Mouse (Mus musculus) MEL (cell line): ENCODE results near the gene Exoc4. TPM values are rescaled to one million over a fixed set of nuclear protein-coding genes. Genes with fewer than 3 reads are reported as not detected.

ENCODE experiments used
- DNase-seq: peaks from one replicate; pipeline ENCODE4 v3.0.0; 2011; ENCODE audit warnings: low read depth, low spot score
- H3K27ac ChIP-seq: 2 replicates; pipeline ENCODE4 v1.5.1; 2012; ENCODE audit warnings: low read depth, mild to moderate bottlenecking, control low read depth, low read length, moderate library complexity; ENCODE audit not compliant: control insufficient read depth
- H3K27me3 ChIP-seq, 2 experiments: fragments of 150-350 bp in 1 of 2; sonication (generic) in 1 of 2; 2 replicates each; pipeline ENCODE4 v1.6.1; 2012; ENCODE audit warnings: low read length in 2 of 2, mild to moderate bottlenecking in 2 of 2, improper control_type of control experiment in 1 of 2, moderate library complexity in 1 of 2; ENCODE audit not compliant: insufficient read depth in 2 of 2, control insufficient read depth in 1 of 2
- H3K36me3 ChIP-seq, 2 experiments: 2 replicates each; pipeline ENCODE4 v1.6.1; 2012 to 2014; ENCODE audit warnings: low read length in 2 of 2, improper control_type of control experiment in 1 of 2, inconsistent platforms in 1 of 2, mild to moderate bottlenecking in 1 of 2; ENCODE audit not compliant: insufficient read depth in 2 of 2, control insufficient read depth in 1 of 2
- H3K4me1 ChIP-seq, 2 experiments: fragments of 150-350 bp in 1 of 2; sonication (generic) in 1 of 2; 2 replicates each; pipeline ENCODE4 v1.6.1; 2012; ENCODE audit warnings: low read length in 2 of 2, improper control_type of control experiment in 1 of 2, mild to moderate bottlenecking in 1 of 2; ENCODE audit not compliant: insufficient read depth in 2 of 2, control insufficient read depth in 1 of 2
- H3K4me3 ChIP-seq, 2 experiments: fragments of 150-350 bp in 1 of 2; sonication (generic) in 1 of 2; 2 replicates each; pipeline ENCODE4 v1.5.1; 2012; ENCODE audit warnings: low read depth in 2 of 2, low read length in 2 of 2, mild to moderate bottlenecking in 2 of 2, moderate library complexity in 2 of 2, control low read depth in 1 of 2, improper control_type of control experiment in 1 of 2; ENCODE audit not compliant: control insufficient read depth in 1 of 2, insufficient read depth in 1 of 2
- H3K79me2 ChIP-seq: 2 replicates; pipeline ENCODE4 v1.6.1; 2012; ENCODE audit warnings: mild to moderate bottlenecking, low read length, moderate library complexity; ENCODE audit not compliant: control insufficient read depth, poor library complexity, insufficient read depth
- H3K9ac ChIP-seq: 2 replicates; pipeline ENCODE4 v1.6.1; 2012; ENCODE audit warnings: low read depth, mild to moderate bottlenecking, control low read depth, low read length, moderate library complexity; ENCODE audit not compliant: control insufficient read depth, poor library complexity, severe bottlenecking
- H3K9me3 ChIP-seq: fragments of 150-350 bp; sonication (generic); replicated peaks from 2 replicates; pipeline ENCODE4 v1.6.1; 2012; ENCODE audit warnings: mild to moderate bottlenecking, low read length, improper control_type of control experiment, moderate library complexity; ENCODE audit not compliant: insufficient read depth
- BHLHE40 ChIP-seq: IDR thresholded peaks from 2 replicates; pipeline ENCODE4 v1.6.1; 2012; ENCODE audit warnings: low read depth, mild to moderate bottlenecking, inconsistent platforms, low read length, improper control_type of control experiment, borderline replicate concordance
- ELF1 ChIP-seq: IDR thresholded peaks from 2 replicates; pipeline ENCODE4 v1.6.1; 2014; ENCODE audit warnings: low read depth, mild to moderate bottlenecking, inconsistent platforms, low read length, improper control_type of control experiment, moderate library complexity
- ETS1 ChIP-seq: IDR thresholded peaks from 2 replicates; pipeline ENCODE4 v1.6.1; 2012; ENCODE audit warnings: low read depth, mild to moderate bottlenecking, inconsistent platforms, low read length, improper control_type of control experiment, moderate library complexity
- HCFC1 ChIP-seq: IDR thresholded peaks from 2 replicates; pipeline ENCODE4 v1.6.1; 2012; ENCODE audit warnings: low read depth, mild to moderate bottlenecking, inconsistent platforms, low read length, improper control_type of control experiment, moderate library complexity
- JUND ChIP-seq: IDR thresholded peaks from 2 replicates; pipeline ENCODE4 v1.6.1; 2011; ENCODE audit warnings: low read depth, mild to moderate bottlenecking, improper control_type of control experiment, low read length
- KAT2A ChIP-seq: conservative IDR thresholded peaks from 2 replicates; pipeline ENCODE4 v1.6.1; 2012; ENCODE audit warnings: low read depth, low read length, improper control_type of control experiment, inconsistent platforms
- MAFK ChIP-seq: IDR thresholded peaks from 2 replicates; pipeline ENCODE4 v1.6.1; 2011; ENCODE audit warnings: low read depth, mild to moderate bottlenecking, low read length, improper control_type of control experiment, borderline replicate concordance
- MEF2A ChIP-seq: IDR thresholded peaks from 2 replicates; pipeline ENCODE4 v1.6.1; 2014; ENCODE audit warnings: low read depth, mild to moderate bottlenecking, inconsistent platforms, low read length, improper control_type of control experiment; ENCODE audit not compliant: poor library complexity, insufficient replicate concordance, severe bottlenecking; ENCODE audit errors: extremely low read depth
- MXI1 ChIP-seq: IDR thresholded peaks from 2 replicates; pipeline ENCODE4 v1.6.1; 2011; ENCODE audit warnings: mild to moderate bottlenecking, low read depth, low read length, improper control_type of control experiment
- NRF1 ChIP-seq: IDR thresholded peaks from 2 replicates; pipeline ENCODE4 v1.6.1; 2014; ENCODE audit warnings: low read depth, mild to moderate bottlenecking, inconsistent platforms, low read length, improper control_type of control experiment, moderate library complexity; ENCODE audit not compliant: poor library complexity, insufficient read depth, severe bottlenecking
- POLR2A ChIP-seq, 2 experiments: IDR thresholded peaks; 2 replicates each; pipeline ENCODE4 v1.6.1; 2011 to 2012; ENCODE audit warnings: low read length in 2 of 2, mild to moderate bottlenecking in 2 of 2, control low read depth in 1 of 2, improper control_type of control experiment in 1 of 2, low read depth in 1 of 2, moderate library complexity in 1 of 2; ENCODE audit not compliant: control insufficient read depth in 1 of 2, insufficient read depth in 1 of 2, poor library complexity in 1 of 2
- POLR2AphosphoS2 ChIP-seq: IDR thresholded peaks from 2 replicates; pipeline ENCODE4 v1.6.1; 2011; ENCODE audit warnings: low read length, improper control_type of control experiment
- SIN3A ChIP-seq: IDR thresholded peaks from 2 replicates; pipeline ENCODE4 v1.6.1; 2012; ENCODE audit warnings: low read length, improper control_type of control experiment, inconsistent platforms
- SMC3 ChIP-seq: IDR thresholded peaks from 2 replicates; pipeline ENCODE4 v1.6.1; 2011; ENCODE audit warnings: low read depth, low read length, improper control_type of control experiment
- TAL1 ChIP-seq: IDR thresholded peaks from 2 replicates; pipeline ENCODE4 v1.6.1; 2012; ENCODE audit warnings: mild to moderate bottlenecking, inconsistent platforms, low read length, moderate library complexity, mixed read lengths
- TCF12 ChIP-seq: IDR thresholded peaks from 2 replicates; pipeline ENCODE4 v1.6.1; 2014; ENCODE audit warnings: low read depth, mild to moderate bottlenecking, inconsistent platforms, low read length, improper control_type of control experiment, moderate library complexity
- UBTF ChIP-seq: IDR thresholded peaks from 2 replicates; pipeline ENCODE4 v1.6.1; 2012; ENCODE audit warnings: low read depth, mild to moderate bottlenecking, inconsistent platforms, low read length, improper control_type of control experiment, moderate library complexity, borderline replicate concordance; ENCODE audit not compliant: insufficient read depth
- USF1 ChIP-seq: IDR thresholded peaks from 2 replicates; pipeline ENCODE4 v1.6.1; 2014; ENCODE audit warnings: low read depth, mild to moderate bottlenecking, inconsistent platforms, low read length, improper control_type of control experiment, moderate library complexity
- USF2 ChIP-seq, 2 experiments: IDR thresholded peaks; 2 replicates each; pipeline ENCODE4 v1.6.1; 2011 to 2012; ENCODE audit warnings: improper control_type of control experiment in 2 of 2, low read length in 2 of 2, borderline replicate concordance in 1 of 2, inconsistent platforms in 1 of 2, low read depth in 1 of 2, mild to moderate bottlenecking in 1 of 2; ENCODE audit not compliant: insufficient read depth in 1 of 2
- ZNF384 ChIP-seq: IDR thresholded peaks from 2 replicates; pipeline ENCODE4 v1.6.1; 2012; ENCODE audit warnings: low read depth, mild to moderate bottlenecking, inconsistent platforms, low read length, improper control_type of control experiment
- polyA plus RNA-seq, 2 experiments: library from polyadenylated mRNA; stranded (reverse) in 1 of 2; unstranded in 1 of 2; fragments of >175 nt in 1 of 2; fragments of >200 nt in 1 of 2; gene quantifications; 2 replicates each; pipeline versions ENCODE4 v1.2.1 to v1.2.4; 2012; ENCODE audit warnings: low replicate concordance in 2 of 2, low read depth in 1 of 2; ENCODE audit not compliant: insufficient read length in 2 of 2, insufficient read depth in 1 of 2, missing spikeins in 1 of 2
- total RNA-seq: library from RNA; depleted of rRNA; stranded (reverse); fragments of 300-350 nt; gene quantifications from 2 replicates; pipeline ENCODE4 v1.2.3, GENCODE M21; 2012

Gene Exoc4
- total and polyA plus RNA-seq, 3 experiments, result 16.4 to 22.6 TPM; not detected in 1

- Histone ChIP-seq H3K9me3 (no peaks in the 10 kb centered on the region), H3K27me3 (no peaks in the 10 kb centered on the region), H3K79me2 (no peaks in the 10 kb centered on the region), H3K9ac (no peak overlapping the region), H3K4me1 (no peaks in the 10 kb centered on the region), H3K27ac (no peak overlapping the region), H3K4me3 (no peak overlapping the region), H3K36me3 (no peaks in the 10 kb centered on the region)
- DNase-seq, result no peak
- TF ChIP-seq NRF1 (no peak), UBTF (no peak), USF1 (no peak), SMC3 (no peak)
Observed at GRCm38 (mm10) chr6:33497348-33497747, 248.5 kb downstream of the Exoc4 start.

GRCm38 (mm10) chr6:33502388-33502787, 253.5 kb downstream of the Exoc4 start:
- Histone ChIP-seq H3K36me3 (peaks cover 0 to 2% of the 10 kb centered on the region in 2 experiments; a peak in 1 of 4 replicates), H3K9ac (no peak overlapping the region), H3K27ac (no peak overlapping the region), H3K27me3 (no peaks in the 10 kb centered on the region), H3K4me1 (no peaks in the 10 kb centered on the region), H3K4me3 (no peak overlapping the region), H3K79me2 (no peaks in the 10 kb centered on the region), H3K9me3 (no peaks in the 10 kb centered on the region)
- DNase-seq, result no peak
- no peak for TF ChIP-seq POLR2AphosphoS2
- no peak for TF ChIP-seq MEF2A
- no peak for TF ChIP-seq USF1
- no peak for TF ChIP-seq TCF12
- no peak for TF ChIP-seq KAT2A
- TF ChIP-seq SIN3A, result no peak
- TF ChIP-seq BHLHE40, result no peak
- no peak for TF ChIP-seq ELF1
- TF ChIP-seq SMC3, result no peak
- no peak for TF ChIP-seq MAFK
- TF ChIP-seq TAL1, result no peak
- no peak for TF ChIP-seq JUND
- no peak for TF ChIP-seq ETS1
- TF ChIP-seq POLR2A (IDR thresholded peaks at IDR 0.05; ENCODE audit: control insufficient read depth in 1 of 2, insufficient read depth in 1 of 2, low read depth in 1 of 2, low read length in 2 of 2, poor library complexity in 1 of 2), result no peak
- TF ChIP-seq MXI1, result no peak
- TF ChIP-seq ZNF384, result no peak
- no peak for TF ChIP-seq HCFC1
- TF ChIP-seq USF2 (IDR thresholded peaks at IDR 0.05; ENCODE audit: borderline replicate concordance in 1 of 2, insufficient read depth in 1 of 2, low read depth in 1 of 2, low read length in 2 of 2), result no peak
